Mouse (Mus musculus) v-Abl transformed pro-B cells (cell line): ENCODE measurements around the gene Bbs9.

ENCODE experiments used
- in situ Hi-C, 2 experiments: fragments of 400-800 bp; cut with MboI; formaldehyde crosslinking; loops; one replicate each; pipeline ENCODE4 v1.15.1; 2025; ENCODE audit not compliant: unreplicated experiment in 2 of 2

Gene Bbs9

GRCm38 (mm10) chr9:22593032-22593431 lies 117.5 kb downstream of the Bbs9 start:
- in situ Hi-C loops: no loop called here

- in situ Hi-C loops: no loop called here
Observed at GRCm38 (mm10) chr9:22596650-22597049, 121.1 kb downstream of the Bbs9 start.

- in situ Hi-C loops: no loop called here
Observed at GRCm38 (mm10) chr9:22613271-22613824, 137.8 kb downstream of the Bbs9 start.

- in situ Hi-C loops: no loop called here
Observed at GRCm38 (mm10) chr9:22619245-22619644, 143.7 kb downstream of the Bbs9 start.

- in situ Hi-C loops: no loop called here
Observed at GRCm38 (mm10) chr9:22624966-22625365, 149.5 kb downstream of the Bbs9 start.

- in situ Hi-C loops: no loop called here
Observed at GRCm38 (mm10) chr9:22626014-22626413, 150.5 kb downstream of the Bbs9 start.

- in situ Hi-C loops: no loop called here
Observed at GRCm38 (mm10) chr9:22627912-22628311, 152.4 kb downstream of the Bbs9 start.

- in situ Hi-C loops: no loop called here
Observed at GRCm38 (mm10) chr9:22632800-22633485, 157.4 kb downstream of the Bbs9 start.

GRCm38 (mm10) chr9:22638502-22638901 lies 163.0 kb downstream of the Bbs9 start:
- in situ Hi-C loops: no loop called here

GRCm38 (mm10) chr9:22640683-22641431 lies 165.3 kb downstream of the Bbs9 start:
- in situ Hi-C loops: no loop called here

GRCm38 (mm10) chr9:22645844-22646390 lies 170.4 kb downstream of the Bbs9 start:
- in situ Hi-C loops: no loop called here

GRCm38 (mm10) chr9:22646461-22646860 lies 170.9 kb downstream of the Bbs9 start:
- in situ Hi-C loops: no loop called here

GRCm38 (mm10) chr9:22648163-22648562 lies 172.6 kb downstream of the Bbs9 start:
- in situ Hi-C loops: no loop called here

GRCm38 (mm10) chr9:22649606-22650005 lies 174.1 kb downstream of the Bbs9 start:
- in situ Hi-C loops: no loop called here

- in situ Hi-C loops: no loop called here
Observed at GRCm38 (mm10) chr9:22650781-22651180, 175.3 kb downstream of the Bbs9 start.

GRCm38 (mm10) chr9:22651619-22652018 lies 176.1 kb downstream of the Bbs9 start:
- in situ Hi-C loops: no loop called here

- in situ Hi-C loops: no loop called here
Observed at GRCm38 (mm10) chr9:22654726-22655393, 179.3 kb downstream of the Bbs9 start.

- in situ Hi-C loops: no loop called here
Observed at GRCm38 (mm10) chr9:22657216-22657615, 181.7 kb downstream of the Bbs9 start.

GRCm38 (mm10) chr9:22665155-22665554 lies 189.6 kb downstream of the Bbs9 start:
- in situ Hi-C loops: no loop called here

- in situ Hi-C loops: no loop called here
Observed at GRCm38 (mm10) chr9:22672937-22673336, 197.4 kb downstream of the Bbs9 start.
